Mouse (Mus musculus) spleen, postnatal 36 days (tissue): ENCODE data around the gene Gm37419.

Source experiments
- DNase-seq, 2 experiments: peaks; one replicate each; pipeline ENCODE4 v3.0.0; 2022; ENCODE audit warnings: low spot score in 2 of 2, mixed read lengths in 1 of 2

Gene Gm37419

GRCm38 (mm10) chr16:23993351-23994321 lies 5.4 kb downstream of the Gm37419 start:
- DNase-seq, result no peak

GRCm38 (mm10) chr16:23996342-23996741 lies 8.1 kb downstream of the Gm37419 start:
- DNase-seq, result no peak

GRCm38 (mm10) chr16:23997228-23997627 lies 8.9 kb downstream of the Gm37419 start:
- DNase-seq, result no peak

DNA sequence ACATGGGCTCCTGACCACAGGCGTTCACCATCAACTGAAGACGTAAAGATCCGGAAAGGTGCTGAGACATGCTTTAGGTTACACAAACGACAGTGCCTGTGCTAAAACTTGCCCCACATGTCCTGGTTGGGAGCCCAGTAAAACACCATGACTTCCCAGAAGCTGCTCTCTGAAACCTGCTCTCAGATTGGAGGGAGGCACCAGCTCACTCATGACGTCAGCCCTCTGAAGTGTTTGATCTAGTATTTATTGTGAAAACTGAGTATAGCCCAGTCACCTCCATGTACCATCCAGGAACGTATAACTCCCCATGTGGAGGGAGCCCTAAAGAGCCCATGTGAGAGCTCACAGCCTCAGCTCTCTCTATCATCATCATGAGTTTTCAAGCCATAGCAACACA lies 9.6 kb downstream of the Gm37419 start:
- no peak for DNase-seq

- no peak for DNase-seq
These were observed 17.6 kb downstream of the Gm37419 start for GRCm38 (mm10) chr16:24005928-24006327.

GRCm38 (mm10) chr16:24009891-24010290 lies 21.6 kb downstream of the Gm37419 start:
- no peak for DNase-seq

DNA sequence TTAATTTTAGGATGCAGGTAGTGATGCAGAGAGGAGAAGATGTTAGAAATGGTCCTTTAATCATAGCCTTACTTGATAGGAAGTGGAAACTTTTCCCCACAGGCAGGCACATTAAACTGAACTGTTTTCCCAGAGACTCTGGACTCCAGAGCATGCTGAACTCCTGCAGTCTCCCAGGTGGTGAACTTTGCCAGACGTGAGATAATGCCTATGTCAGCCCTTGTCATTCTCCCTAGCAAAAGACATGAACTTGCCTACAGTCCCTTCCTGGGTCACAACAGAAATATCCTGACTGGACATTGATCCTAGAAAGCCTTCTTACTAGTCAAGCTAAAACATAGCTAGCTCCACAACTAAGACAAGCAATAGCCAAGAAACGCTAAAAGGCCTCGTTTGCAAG lies 23.0 kb downstream of the Gm37419 start:
- DNase-seq, result no peak

- DNase-seq, result peak; percentile 39 to 43
These were observed 23.8 kb downstream of the Gm37419 start for GRCm38 (mm10) chr16:24012066-24012465.

DNA sequence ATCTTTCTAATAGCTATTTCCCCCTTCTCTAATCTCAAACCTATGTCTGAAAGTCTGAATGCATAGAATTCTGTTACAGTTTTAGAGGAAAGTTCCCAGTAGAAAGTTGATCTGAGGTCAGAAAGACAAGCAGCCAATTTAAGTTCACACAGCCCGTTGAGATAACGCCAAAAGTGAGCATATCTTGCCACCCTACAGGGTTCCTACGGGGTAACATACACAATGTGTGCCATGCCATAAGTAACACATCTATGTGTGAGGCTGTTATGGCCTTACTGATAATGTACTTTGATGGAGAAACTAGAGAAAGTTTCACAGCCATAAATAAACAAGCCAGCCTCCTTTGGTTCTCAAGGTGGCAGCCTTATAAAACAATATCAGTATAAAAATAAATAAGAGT lies 26.1 kb downstream of the Gm37419 start:
- DNase-seq, result no peak

DNA sequence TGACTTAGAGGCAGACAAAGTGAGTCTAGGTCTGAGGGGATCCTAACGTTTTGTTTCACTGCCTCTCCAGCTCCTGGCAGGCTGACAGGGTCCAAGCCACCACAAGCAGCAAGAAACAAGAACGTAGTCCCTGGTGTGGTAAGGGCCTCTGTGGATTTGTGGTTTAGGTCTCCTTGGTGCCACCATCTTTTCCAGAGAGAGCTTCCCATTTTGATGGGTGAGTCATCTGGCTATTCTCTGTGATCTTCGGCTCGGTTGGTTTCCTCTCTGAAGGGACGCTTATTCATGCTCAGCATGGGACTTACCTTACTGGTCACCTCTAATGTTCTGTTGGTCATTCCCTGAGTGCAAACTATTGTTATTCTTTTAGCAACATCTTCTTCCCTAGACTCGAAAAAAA lies 28.0 kb downstream of the Gm37419 start:
- DNase-seq, result no peak

DNA sequence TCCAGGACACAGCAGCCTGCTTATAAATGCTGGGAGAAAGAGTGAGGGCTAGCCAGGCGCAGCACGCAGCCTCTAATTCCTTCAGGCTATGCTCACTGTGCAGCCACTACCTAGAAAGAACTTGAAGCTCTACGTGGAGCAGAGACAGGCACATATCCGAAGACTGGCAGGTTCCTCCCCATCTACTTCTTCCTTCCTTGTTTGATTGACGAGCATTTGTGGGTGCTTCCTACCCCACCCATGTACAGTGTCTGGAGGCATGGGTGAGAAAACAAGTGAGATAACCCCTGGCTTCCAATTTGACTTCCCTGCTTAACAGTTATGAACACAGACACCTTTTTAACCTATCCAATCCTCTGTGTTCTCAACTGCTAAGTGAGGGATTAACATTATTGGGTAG lies 28.5 kb downstream of the Gm37419 start:
- DNase-seq, result no peak

GRCm38 (mm10) chr16:24021722-24022121 lies 33.4 kb downstream of the Gm37419 start:
- no peak for DNase-seq

- no peak for DNase-seq
These were observed 34.3 kb downstream of the Gm37419 start for GRCm38 (mm10) chr16:24022605-24023004.

DNA sequence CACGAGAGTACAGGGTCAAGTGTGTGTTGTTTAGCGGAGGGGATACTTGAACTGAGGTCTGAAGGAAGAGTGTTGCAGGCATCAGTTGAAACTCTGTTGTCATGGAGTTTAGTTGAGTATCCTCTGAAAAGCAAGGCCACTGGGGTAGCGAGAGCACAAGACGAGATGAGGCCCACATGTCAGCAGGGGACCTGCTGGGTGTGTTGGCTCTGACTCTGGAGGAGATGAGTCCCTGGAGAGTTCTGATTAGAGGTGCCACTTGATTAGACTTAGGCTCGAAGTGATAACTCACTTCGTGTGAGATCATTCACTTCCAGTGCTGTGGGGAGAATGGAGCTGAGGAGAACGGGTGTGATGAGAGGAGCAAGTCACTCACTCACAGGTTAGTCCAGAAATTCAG lies 37.2 kb downstream of the Gm37419 start:
- no peak for DNase-seq

GRCm38 (mm10) chr16:24029965-24030672 lies 41.8 kb downstream of the Gm37419 start:
- no peak for DNase-seq

- DNase-seq, result no peak
These were observed 45.0 kb downstream of the Gm37419 start for GRCm38 (mm10) chr16:24033259-24033658.

DNA sequence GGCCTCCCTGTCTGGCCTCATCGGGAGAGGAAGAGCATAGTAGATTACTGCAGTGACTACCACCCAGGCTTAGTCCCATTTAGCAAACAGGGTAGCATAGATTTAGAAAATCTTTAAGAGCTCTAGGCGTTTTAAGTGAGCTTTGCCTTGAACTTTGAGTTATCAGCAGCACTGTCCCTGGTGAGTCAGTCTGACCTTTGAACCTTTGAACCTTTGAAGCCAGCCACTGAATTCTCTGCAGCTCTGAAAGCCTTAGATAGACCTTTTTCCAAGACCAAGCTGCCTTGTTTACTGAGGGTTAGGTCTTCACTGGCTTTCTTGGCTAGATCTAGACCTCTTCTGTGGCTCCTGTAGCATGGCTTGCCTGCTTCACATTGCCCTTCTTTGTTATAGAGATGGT lies 46.2 kb downstream of the Gm37419 start:
- DNase-seq, result no peak

DNA sequence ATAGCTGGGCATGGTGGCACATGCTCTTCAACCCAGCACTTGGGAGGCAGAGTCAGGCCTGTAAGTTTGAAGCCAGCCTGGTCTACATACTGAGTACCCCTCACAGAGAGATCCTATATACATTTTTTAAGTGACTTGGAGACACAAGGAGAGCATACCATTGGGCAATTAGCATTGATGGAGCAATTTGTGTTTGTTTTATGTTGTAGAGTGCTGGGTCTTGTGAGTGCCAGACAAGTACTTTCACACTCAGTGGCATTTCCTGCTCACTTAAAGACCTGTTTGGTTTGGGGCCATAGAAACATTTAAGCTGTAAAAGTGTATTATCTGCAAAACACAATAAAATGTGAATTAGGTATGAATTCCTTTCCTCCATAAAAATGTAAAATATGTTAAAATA lies 47.5 kb downstream of the Gm37419 start:
- DNase-seq, result no peak

DNA sequence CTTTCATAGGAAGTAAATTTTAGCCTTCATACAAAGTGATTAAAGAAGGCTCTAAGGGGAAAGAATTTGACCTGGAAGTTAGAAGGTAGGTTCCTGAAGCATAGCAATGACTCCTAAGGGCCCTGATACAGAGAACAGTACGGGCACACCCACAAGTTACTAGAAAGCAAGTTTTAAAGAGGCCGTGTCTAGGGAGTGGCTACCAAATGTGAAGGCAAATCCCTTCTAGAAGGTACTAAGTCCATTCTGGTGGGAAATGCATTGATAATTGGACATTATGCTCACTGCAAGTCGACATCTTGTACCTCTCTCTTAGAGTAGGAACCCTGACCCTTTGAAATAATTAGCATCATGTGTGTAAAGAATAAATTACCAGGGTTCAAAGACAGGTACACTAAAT lies 48.1 kb downstream of the Gm37419 start:
- DNase-seq, result no peak
